Comparison of ENCODE assay signal across 8 mouse cellular contexts in the genomic region with DNA sequence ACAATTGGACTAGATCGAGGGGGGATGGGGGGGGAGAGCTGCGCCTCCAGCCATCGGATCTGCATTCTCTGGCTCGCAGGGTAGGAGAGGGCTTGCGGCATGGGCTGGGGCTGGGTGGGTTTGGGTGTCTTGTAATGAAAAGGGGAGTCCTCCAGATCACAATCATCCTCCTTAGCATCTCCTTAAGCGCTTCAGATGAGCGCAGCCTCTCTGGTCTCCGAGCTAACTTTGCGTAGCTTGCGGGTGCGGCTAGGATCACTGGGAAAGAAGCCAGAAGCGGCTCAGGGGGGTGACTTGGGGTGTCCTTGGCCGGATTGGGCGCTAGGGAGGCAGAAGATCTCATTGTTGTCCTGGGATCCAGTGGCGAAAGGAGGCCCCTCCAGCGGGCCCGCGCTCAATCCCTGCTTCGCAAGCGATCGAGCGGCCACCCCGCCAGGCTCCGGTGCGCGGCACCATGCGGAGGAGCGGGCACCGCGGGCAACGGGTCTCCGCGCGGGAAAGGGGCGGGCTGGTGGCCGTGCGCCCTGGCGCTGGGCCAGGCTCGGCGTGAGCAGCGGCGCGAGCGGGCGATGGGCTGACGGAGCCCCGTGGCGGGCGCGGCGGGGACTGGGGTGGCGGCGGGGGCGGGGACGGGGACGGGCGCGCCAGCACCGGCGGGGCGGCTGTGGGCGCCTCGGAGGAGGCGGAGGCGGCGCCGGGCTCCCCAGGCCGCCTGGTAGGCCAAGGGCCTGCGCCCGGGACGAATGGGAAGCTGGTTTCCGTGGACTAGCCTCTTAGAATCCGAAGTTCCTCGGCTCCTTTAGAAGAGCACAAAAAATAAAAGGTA.
DNase-seq lines count a peak whose midpoint lies in the region; ATAC-seq and TF ChIP-seq lines count a peak whose summit lies in the region.

No protein-coding gene starts in this region.

- H3K4me3 ChIP-seq in E14TG2a.4 (replicated peaks; ENCODE audit: low read length) = peak overlapping the region; percentile 81
- H3K4me3 ChIP-seq in brown adipose tissue, adult 24 weeks (ENCODE audit: insufficient read depth, low read depth, low read length) = peak overlapping the region; percentile 77
- H3K4me3 ChIP-seq in forebrain, embryonic 12.5 days (replicated peaks) = peak overlapping the region; percentile 73
- H3K4me3 ChIP-seq in heart, embryonic 15.5 days = peak overlapping the region; percentile 81
- H3K4me3 ChIP-seq in liver, postnatal 0 days (ENCODE audit: low read depth, low read length) = peak overlapping the region; percentile 55
- H3K4me3 ChIP-seq in neural tube, embryonic 13.5 days = peak overlapping the region; percentile 73

- H3K36me3 ChIP-seq in E14TG2a.4 (ENCODE audit: insufficient read depth, low read length) = no peaks in the 10 kb centered on the region
- no peaks in the 10 kb centered on the region for H3K36me3 ChIP-seq in forebrain, embryonic 12.5 days (replicated peaks)
- H3K36me3 ChIP-seq in heart, embryonic 15.5 days = no peaks in the 10 kb centered on the region
- H3K36me3 ChIP-seq in liver, postnatal 0 days (replicated peaks; ENCODE audit: insufficient read depth, low read length) = no peaks in the 10 kb centered on the region
- H3K36me3 ChIP-seq in neural tube, embryonic 13.5 days = no peaks in the 10 kb centered on the region

- peaks cover 81% of the 10 kb centered on the region for H3K27me3 ChIP-seq in E14TG2a.4 (ENCODE audit: insufficient read depth, low read length)
- 0 out of 2 replicates have a peak, but pooled peaks cover 4% of the 10 kb centered on the region for H3K27me3 ChIP-seq in forebrain, embryonic 12.5 days
- H3K27me3 ChIP-seq in heart, embryonic 15.5 days = no peaks in the 10 kb centered on the region
- peaks cover 41% of the 10 kb centered on the region for H3K27me3 ChIP-seq in liver, postnatal 0 days (ENCODE audit: insufficient read depth, low read length)
- no peaks in the 10 kb centered on the region for H3K27me3 ChIP-seq in neural tube, embryonic 13.5 days

- DNase-seq in kidney, postnatal 14 days = peak; percentile 65
- DNase-seq in liver, postnatal 0 days = peak; percentile 39
- peak; percentile 5 to 48 for DNase-seq in urinary bladder, adult 18-20 months (ENCODE audit: low spot score in 2 of 2)

- under 1% methylated on average over 61 of the region's 74 CpGs for WGBS in forebrain, embryonic 12.5 days
- WGBS in heart, embryonic 15.5 days = 2% methylated on average over 71 of the region's 74 CpGs
- WGBS in liver, postnatal 0 days (ENCODE audit: insufficient replicate concordance) = 3% methylated on average over 58 of the region's 74 CpGs
- under 1% methylated on average over 67 of the region's 74 CpGs for WGBS in neural tube, embryonic 13.5 days

- TF ChIP-seq EP300 in liver, postnatal 0 days (IDR thresholded peaks at IDR 0.05; ENCODE audit: low read depth) = no peak

- H3K9me3 ChIP-seq in E14TG2a.4 (ENCODE audit: low read length) = peaks cover 2% of the 10 kb centered on the region; the same call in 1 of the 2 replicates
- H3K9me3 ChIP-seq in forebrain, embryonic 12.5 days = no peaks in the 10 kb centered on the region
- H3K9me3 ChIP-seq in heart, embryonic 15.5 days (replicated peaks) = no peaks in the 10 kb centered on the region
- no peaks in the 10 kb centered on the region for H3K9me3 ChIP-seq in liver, postnatal 0 days (ENCODE audit: low read length)
- no peaks in the 10 kb centered on the region for H3K9me3 ChIP-seq in neural tube, embryonic 13.5 days

- peak overlapping the region; percentile 49 for H3K27ac ChIP-seq in brown adipose tissue, adult 24 weeks (replicated peaks; ENCODE audit: low read depth, low read length)
- peak overlapping the region; percentile 97 for H3K27ac ChIP-seq in forebrain, embryonic 12.5 days
- peak overlapping the region; percentile 75 for H3K27ac ChIP-seq in heart, embryonic 15.5 days
- peak overlapping the region; percentile 55 for H3K27ac ChIP-seq in liver, postnatal 0 days (ENCODE audit: low read depth)
- H3K27ac ChIP-seq in neural tube, embryonic 13.5 days (replicated peaks) = peak overlapping the region; percentile 99

- TF ChIP-seq CTCF in E14TG2a.4 (conservative IDR thresholded peaks at IDR 0.05; ENCODE audit: low read length) = no peak
- no peak for TF ChIP-seq CTCF in liver, postnatal 0 days (IDR thresholded peaks at IDR 0.05; ENCODE audit: low read depth)

- peaks cover 23% of the 10 kb centered on the region for H3K4me1 ChIP-seq in E14TG2a.4 (replicated peaks; ENCODE audit: low read depth, low read length)
- 0 out of 2 replicates have a peak, but pooled peaks cover 3% of the 10 kb centered on the region for H3K4me1 ChIP-seq in brown adipose tissue, adult 24 weeks (ENCODE audit: control insufficient read depth, insufficient read depth, insufficient read length, low read length)
- H3K4me1 ChIP-seq in forebrain, embryonic 12.5 days = peaks cover 31% of the 10 kb centered on the region
- H3K4me1 ChIP-seq in heart, embryonic 15.5 days (replicated peaks) = peaks cover 14% of the 10 kb centered on the region
- H3K4me1 ChIP-seq in liver, postnatal 0 days (ENCODE audit: insufficient read depth) = no peaks in the 10 kb centered on the region
- H3K4me1 ChIP-seq in neural tube, embryonic 13.5 days (replicated peaks) = peaks cover 51% of the 10 kb centered on the region

- ATAC-seq in forebrain, embryonic 12.5 days (ENCODE audit: low FRiP score) = peak; percentile 80
- ATAC-seq in heart, embryonic 15.5 days (replicated peaks; ENCODE audit: insufficient number of reproducible peaks, insufficient read depth, low FRiP score, low read depth) = peak; percentile 69
- ATAC-seq in liver, postnatal 0 days = peak; percentile 47; the same call in 1 of the 2 replicates
- peak; percentile 77 for ATAC-seq in neural tube, embryonic 13.5 days (ENCODE audit: low read depth)

- H3K4me2 ChIP-seq in forebrain, embryonic 12.5 days = peak overlapping the region; percentile 72
- peak overlapping the region; percentile 94 for H3K4me2 ChIP-seq in heart, embryonic 15.5 days
- peak overlapping the region; percentile 78 for H3K4me2 ChIP-seq in liver, postnatal 0 days (ENCODE audit: low read depth, low read length)
- H3K4me2 ChIP-seq in neural tube, embryonic 13.5 days = peak overlapping the region; percentile 65

- peak overlapping the region; percentile 92 for H3K9ac ChIP-seq in forebrain, embryonic 12.5 days
- peak overlapping the region; percentile 84 for H3K9ac ChIP-seq in heart, embryonic 15.5 days
- H3K9ac ChIP-seq in liver, postnatal 0 days (replicated peaks) = peak overlapping the region; percentile 59
- peak overlapping the region; percentile 89 for H3K9ac ChIP-seq in neural tube, embryonic 13.5 days

Comparison
In these comparisons a context has a peak if more than half of its experiments do, and no peak if none do; other contexts are left out.
1. Peak in every context shown above with its lines: DNase-seq, ATAC-seq, H3K4me3 ChIP-seq and H3K27ac ChIP-seq.
2. H3K27ac ChIP-seq: peak in every context shown above with its lines; median percentile 99 in neural tube, embryonic 13.5 days; 97 in forebrain, embryonic 12.5 days; 75 in heart, embryonic 15.5 days; 55 in liver, postnatal 0 days; 49 in brown adipose tissue, adult 24 weeks.